25 mouse cellular contexts compared by ENCODE assay signal in genomic region chr4:105467811-105468210, GRCm38 (mm10).
A peak's percentile ranks its signal among the peaks of the same experiment; 100 is the strongest.
DNase-seq lines count a peak whose midpoint lies in the region; ATAC-seq and TF ChIP-seq lines count a peak whose summit lies in the region.
"Had no signal": no experiment of that assay in that cellular context is flagged by ENCODE, and none has a peak within 500 bp of the region (broad histone marks: within the 10 kb centered on the region; RNA-seq: fewer than 3 reads in every experiment).

No protein-coding gene starts in this region.

- no peak overlapping the region for H3K9ac ChIP-seq in forebrain, embryonic 14.5 days (ENCODE audit: low read length)
- no peak overlapping the region for H3K9ac ChIP-seq in forebrain, embryonic 11.5 days (ENCODE audit: low read length)
- no peak overlapping the region for H3K9ac ChIP-seq in intestine, embryonic 14.5 days (ENCODE audit: low read length)
- H3K9ac ChIP-seq in intestine, embryonic 16.5 days (ENCODE audit: low read depth, low read length) = no peak overlapping the region
- H3K9ac ChIP-seq: embryonic facial prominence, embryonic 12.5 days; forebrain, embryonic 13.5 days had no signal

- no peaks in the 10 kb centered on the region for H3K79me2 ChIP-seq in myocyte (ENCODE audit: control insufficient read depth, insufficient read depth)

- no peak overlapping the region for H3K4me2 ChIP-seq in forebrain, embryonic 14.5 days (ENCODE audit: low read length)
- H3K4me2 ChIP-seq in forebrain, embryonic 11.5 days (ENCODE audit: low read depth, low read length, severe bottlenecking) = no peak overlapping the region
- H3K4me2 ChIP-seq in intestine, embryonic 14.5 days (ENCODE audit: low read length) = no peak overlapping the region
- no peak overlapping the region for H3K4me2 ChIP-seq in intestine, embryonic 16.5 days (ENCODE audit: low read depth, low read length)
- H3K4me2 ChIP-seq in myocyte (ENCODE audit: low read depth) = no peak overlapping the region
- H3K4me2 ChIP-seq: embryonic facial prominence, embryonic 12.5 days; forebrain, embryonic 13.5 days had no signal

- no peak overlapping the region for H3ac ChIP-seq in myocyte (ENCODE audit: control insufficient read depth, insufficient read length)

- WGBS in forebrain, embryonic 14.5 days = 90% methylated on average over 7 of the region's 7 CpGs
- 91% methylated on average over 7 of the region's 7 CpGs for WGBS in forebrain, embryonic 11.5 days
- WGBS in intestine, embryonic 14.5 days = 93% methylated on average over 7 of the region's 7 CpGs
- 90% methylated on average over 7 of the region's 7 CpGs for whole genome bisulfite sequencing in intestine, embryonic 16.5 days

- no peak for TF ChIP-seq POLR2A in myocyte (IDR thresholded peaks at IDR 0.05; ENCODE audit: insufficient read length, low read depth)

- DNase-seq in forebrain, embryonic 14.5 days (ENCODE audit: low spot score) = peak; percentile 5
- DNase-seq in forebrain, embryonic 11.5 days (ENCODE audit: low spot score) = no peak
- DNase-seq in intestine, embryonic 14.5 days (ENCODE audit: low spot score) = peak; percentile 38
- peak; percentile 90 for DNase-seq in fat pad, adult 2 months (ENCODE audit: extremely low read depth, low read depth, low spot score)
- DNase-seq in testis, postnatal 10 days (ENCODE audit: low spot score) = no peak
- DNase-seq: adrenal gland, adult 8-10 months; adrenal gland, postnatal 14 days; adrenal gland, postnatal 36 days; B cell, adult 2 months; cerebellum, adult 11-12 months; cerebellum, adult 2 months; cerebellum, adult 9-10 months; cerebellum, postnatal 10 days; cerebellum, postnatal 25 days had no signal

- ATAC-seq in forebrain, embryonic 14.5 days = no peak
- no peak for ATAC-seq in forebrain, embryonic 11.5 days (replicated peaks; ENCODE audit: low FRiP score)
- no peak for ATAC-seq in intestine, embryonic 14.5 days (replicated peaks; ENCODE audit: low FRiP score, low TSS enrichment, low read depth)
- no peak for ATAC-seq in intestine, embryonic 16.5 days
- ATAC-seq: activated CD4-positive, CD25-positive, alpha-beta regulatory T cell, adult 4 months; CD4-positive, CD25-positive, alpha-beta regulatory T cell, adult 4 months; forebrain, embryonic 13.5 days; forebrain, embryonic 16.5 days; Patski had no signal

- no peaks in the 10 kb centered on the region for H3K36me3 ChIP-seq in forebrain, embryonic 14.5 days (ENCODE audit: control insufficient read depth, insufficient read depth, low read length)
- H3K36me3 ChIP-seq in forebrain, embryonic 11.5 days (ENCODE audit: control insufficient read depth, insufficient read depth, low read length) = no peaks in the 10 kb centered on the region
- no peaks in the 10 kb centered on the region for H3K36me3 ChIP-seq in intestine, embryonic 14.5 days (ENCODE audit: control insufficient read depth, insufficient read depth, low read length)
- H3K36me3 ChIP-seq in intestine, embryonic 16.5 days (ENCODE audit: control insufficient read depth, insufficient read depth, low read length) = no peaks in the 10 kb centered on the region
- no peaks in the 10 kb centered on the region for H3K36me3 ChIP-seq in myocyte (ENCODE audit: control insufficient read depth, insufficient read depth)
- H3K36me3 ChIP-seq: embryonic facial prominence, embryonic 10.5 days; embryonic facial prominence, embryonic 12.5 days; forebrain, embryonic 10.5 days; G1E had no signal

- no peaks in the 10 kb centered on the region for H3K4me1 ChIP-seq in forebrain, embryonic 14.5 days (ENCODE audit: control insufficient read depth, insufficient read depth, low read length)
- no peaks in the 10 kb centered on the region for H3K4me1 ChIP-seq in forebrain, embryonic 11.5 days (replicated peaks; ENCODE audit: control insufficient read depth, insufficient read depth, low read length)
- H3K4me1 ChIP-seq in intestine, embryonic 14.5 days (replicated peaks; ENCODE audit: control insufficient read depth, insufficient read depth, low read length) = no peaks in the 10 kb centered on the region
- H3K4me1 ChIP-seq in intestine, embryonic 16.5 days (ENCODE audit: control insufficient read depth, insufficient read depth, low read length) = no peaks in the 10 kb centered on the region
- H3K4me1 ChIP-seq: embryonic facial prominence, embryonic 12.5 days; forebrain, embryonic 10.5 days had no signal

- no peak overlapping the region for H3K27ac ChIP-seq in forebrain, embryonic 14.5 days (ENCODE audit: low read depth, low read length)
- no peak overlapping the region for H3K27ac ChIP-seq in forebrain, embryonic 11.5 days (ENCODE audit: low read depth, low read length)
- H3K27ac ChIP-seq in intestine, embryonic 14.5 days (ENCODE audit: low read depth) = no peak overlapping the region
- H3K27ac ChIP-seq in intestine, embryonic 16.5 days (ENCODE audit: low read length) = no peak overlapping the region
- H3K27ac ChIP-seq: embryonic facial prominence, embryonic 10.5 days; embryonic facial prominence, embryonic 12.5 days; forebrain, embryonic 10.5 days; forebrain, embryonic 13.5 days had no signal

- no peaks in the 10 kb centered on the region for H3K27me3 ChIP-seq in forebrain, embryonic 14.5 days (replicated peaks; ENCODE audit: control insufficient read depth, insufficient read depth, low read length)
- H3K27me3 ChIP-seq in forebrain, embryonic 11.5 days (ENCODE audit: control insufficient read depth, insufficient read depth, low read length) = no peaks in the 10 kb centered on the region
- H3K27me3 ChIP-seq in intestine, embryonic 14.5 days (replicated peaks; ENCODE audit: control insufficient read depth, insufficient read depth, low read length) = no peaks in the 10 kb centered on the region
- no peaks in the 10 kb centered on the region for H3K27me3 ChIP-seq in intestine, embryonic 16.5 days (replicated peaks; ENCODE audit: control insufficient read depth, insufficient read depth, low read length)
- no peaks in the 10 kb centered on the region for H3K27me3 ChIP-seq in myocyte (ENCODE audit: control insufficient read depth, insufficient read depth, insufficient read length)
- H3K27me3 ChIP-seq: forebrain, embryonic 13.5 days; Patski had no signal

- no peak overlapping the region for H3K4me3 ChIP-seq in forebrain, embryonic 14.5 days (ENCODE audit: low read depth, low read length)
- no peak overlapping the region for H3K4me3 ChIP-seq in forebrain, embryonic 11.5 days (ENCODE audit: low read depth, low read length)
- no peak overlapping the region for H3K4me3 ChIP-seq in intestine, embryonic 14.5 days (ENCODE audit: low read depth, low read length)
- H3K4me3 ChIP-seq in intestine, embryonic 16.5 days (ENCODE audit: low read length) = no peak overlapping the region
- no peak overlapping the region for H3K4me3 ChIP-seq in myocyte
- H3K4me3 ChIP-seq: embryonic facial prominence, embryonic 10.5 days; embryonic facial prominence, embryonic 12.5 days; forebrain, embryonic 10.5 days; forebrain, embryonic 13.5 days had no signal

- H3K9me3 ChIP-seq in forebrain, embryonic 14.5 days (replicated peaks; ENCODE audit: control insufficient read depth, low read length) = no peaks in the 10 kb centered on the region
- H3K9me3 ChIP-seq in forebrain, embryonic 11.5 days (ENCODE audit: control insufficient read depth, low read length) = no peaks in the 10 kb centered on the region
- H3K9me3 ChIP-seq in intestine, embryonic 14.5 days (ENCODE audit: control insufficient read depth, low read length) = no peaks in the 10 kb centered on the region
- H3K9me3 ChIP-seq in intestine, embryonic 16.5 days (ENCODE audit: control insufficient read depth, low read length) = no peaks in the 10 kb centered on the region
- H3K9me3 ChIP-seq: embryonic facial prominence, embryonic 10.5 days; embryonic facial prominence, embryonic 12.5 days; forebrain, embryonic 10.5 days; forebrain, embryonic 13.5 days had no signal

TF ChIP-seq in myocyte, 11 proteins besides CTCF, POLR2A, EP300 and RAD21:
- TF ChIP-seq MYOD1 (IDR thresholded peaks at IDR 0.05; ENCODE audit: control insufficient read depth in 1 of 3, insufficient read length in 2 of 3, low read depth in 2 of 3) = peak; percentile 15 to 97 (median 34)
- TF ChIP-seq MYOG (IDR thresholded peaks at IDR 0.05; ENCODE audit: control insufficient read depth in 1 of 3, insufficient read depth in 1 of 3, insufficient read length in 2 of 3, low read depth in 2 of 3) = peak in 2 of 3 experiments; percentile 74 to 80
- TF ChIP-seq CEBPB (IDR thresholded peaks at IDR 0.05; ENCODE audit: insufficient read depth, poor library complexity, severe bottlenecking) = no peak
- TF ChIP-seq USF1 (IDR thresholded peaks at IDR 0.05; ENCODE audit: low read depth) = no peak
- TF ChIP-seq SRF (IDR thresholded peaks at IDR 0.05; ENCODE audit: control insufficient read depth, insufficient read length, low read depth) = no peak

Comparison
In these comparisons a context has a peak if more than half of its experiments do, and no peak if none do; other contexts are left out.
1. DNase-seq: peak in forebrain, embryonic 14.5 days (single experiment), intestine, embryonic 14.5 days (single experiment) and fat pad, adult 2 months (single experiment); none in forebrain, embryonic 11.5 days (single experiment) and testis, postnatal 10 days (single experiment).